Mouse (Mus musculus) CD8-positive naive resting alpha-beta T cell, adult 2 months (primary cell): Measurements from ENCODE around the gene Arpc5.
"Not testable (repeated sequence)": the region's sequence is repeated elsewhere in the genome, so short reads cannot be mapped to it uniquely, and the experiment has no call there.

Experiments
- DNase-seq, 2 experiments: peaks; one replicate each; pipeline ENCODE4 v3.0.0; 2022; ENCODE audit warnings: low read depth in 2 of 2, low spot score in 2 of 2

Arpc5 gene

GRCm38 (mm10) chr1:152779071-152779737 lies 12.9 kb downstream of the Arpc5 start:
- DNase-seq, result peak; percentile 32 to 50

GRCm38 (mm10) chr1:152784620-152785019 lies 18.3 kb downstream of the Arpc5 start:
- DNase-seq, result no peak

- DNase-seq, result not testable (repeated sequence)
Measured at GRCm38 (mm10) chr1:152785446-152785845, 19.1 kb downstream of the Arpc5 start.

- DNase-seq, result no peak
Measured at GRCm38 (mm10) chr1:152786953-152787352, 20.6 kb downstream of the Arpc5 start.

DNA sequence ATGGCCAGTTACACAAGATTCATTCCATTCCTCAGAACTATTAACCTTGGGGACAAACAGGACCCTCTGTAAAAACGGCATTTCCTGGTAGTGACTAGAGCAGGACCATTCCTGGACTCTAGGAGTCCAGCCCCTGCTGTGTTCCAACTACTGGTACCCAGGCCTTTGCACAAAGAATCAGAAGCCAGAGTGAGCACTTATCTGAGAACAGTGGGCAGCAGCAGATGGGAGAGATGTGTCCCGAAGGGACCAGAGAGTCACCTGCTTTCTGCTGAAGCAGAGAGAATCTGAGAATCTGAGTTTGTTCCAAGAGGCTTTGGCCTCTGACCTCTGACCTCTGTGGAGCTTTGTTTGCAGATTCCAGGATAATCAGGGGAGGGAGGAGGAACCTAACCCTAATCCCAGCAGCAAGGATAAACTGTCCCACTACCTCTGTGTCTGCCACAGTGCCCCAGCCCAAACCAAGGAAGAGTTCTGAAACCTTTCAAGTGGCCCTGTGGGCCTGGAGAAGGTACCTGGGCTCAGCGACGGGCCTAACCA lies 21.8 kb downstream of the Arpc5 start:
- DNase-seq, result no peak

- DNase-seq, result peak in 1 of 2 experiments; percentile 21
Measured at GRCm38 (mm10) chr1:152790254-152790653, 23.9 kb downstream of the Arpc5 start.

DNA sequence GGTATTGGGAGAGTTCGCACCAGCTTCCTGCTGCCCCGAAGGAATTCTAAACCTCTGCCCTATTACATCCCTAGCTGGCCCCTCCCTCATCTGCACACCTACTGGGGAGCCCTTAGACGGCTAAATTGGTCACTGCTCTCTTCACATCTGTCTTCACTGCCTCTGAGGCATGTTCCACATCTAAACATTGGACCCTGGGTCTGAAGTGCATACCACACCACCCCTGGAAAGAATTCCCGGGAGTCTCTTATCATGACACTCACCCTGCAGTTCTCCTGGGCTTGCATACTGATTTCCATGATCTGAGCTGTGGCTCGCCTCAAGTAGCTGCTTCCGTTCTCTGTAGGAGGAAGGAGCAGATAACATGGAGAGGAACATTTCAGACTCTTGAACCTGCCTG lies 24.5 kb downstream of the Arpc5 start:
- no peak for DNase-seq

- no peak for DNase-seq
Measured at GRCm38 (mm10) chr1:152791269-152791668, 24.9 kb downstream of the Arpc5 start.

GRCm38 (mm10) chr1:152792736-152793494 lies 26.6 kb downstream of the Arpc5 start:
- DNase-seq, result no peak

GRCm38 (mm10) chr1:152793495-152794130 lies 27.3 kb downstream of the Arpc5 start:
- no peak for DNase-seq

DNA sequence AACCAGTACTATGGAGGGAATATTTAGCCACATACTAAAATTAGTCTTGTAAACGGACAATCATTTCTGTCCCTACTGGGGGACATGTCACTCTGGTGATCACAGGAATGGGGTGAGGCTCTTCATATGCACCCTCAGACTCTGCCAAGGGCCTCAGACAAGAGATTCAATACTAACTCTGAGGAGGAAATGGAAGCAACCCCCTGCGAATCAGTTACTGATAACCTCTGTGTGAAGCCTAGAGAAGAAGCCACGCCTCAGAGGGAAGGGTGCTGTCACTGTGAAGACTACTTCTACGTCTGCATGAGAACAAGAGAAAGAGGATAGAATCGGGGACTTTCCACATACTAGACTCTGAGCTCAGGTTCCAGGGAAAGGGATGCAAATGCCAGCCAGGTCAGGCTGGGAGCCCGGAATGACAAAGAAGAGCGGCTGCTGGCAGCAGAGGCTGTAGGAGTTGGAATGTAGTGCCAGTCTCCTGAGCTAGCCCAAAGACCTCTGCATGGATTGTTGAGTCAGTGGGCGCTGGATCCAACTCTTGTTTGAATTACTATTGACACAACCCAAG lies 29.4 kb downstream of the Arpc5 start:
- no peak for DNase-seq

DNA sequence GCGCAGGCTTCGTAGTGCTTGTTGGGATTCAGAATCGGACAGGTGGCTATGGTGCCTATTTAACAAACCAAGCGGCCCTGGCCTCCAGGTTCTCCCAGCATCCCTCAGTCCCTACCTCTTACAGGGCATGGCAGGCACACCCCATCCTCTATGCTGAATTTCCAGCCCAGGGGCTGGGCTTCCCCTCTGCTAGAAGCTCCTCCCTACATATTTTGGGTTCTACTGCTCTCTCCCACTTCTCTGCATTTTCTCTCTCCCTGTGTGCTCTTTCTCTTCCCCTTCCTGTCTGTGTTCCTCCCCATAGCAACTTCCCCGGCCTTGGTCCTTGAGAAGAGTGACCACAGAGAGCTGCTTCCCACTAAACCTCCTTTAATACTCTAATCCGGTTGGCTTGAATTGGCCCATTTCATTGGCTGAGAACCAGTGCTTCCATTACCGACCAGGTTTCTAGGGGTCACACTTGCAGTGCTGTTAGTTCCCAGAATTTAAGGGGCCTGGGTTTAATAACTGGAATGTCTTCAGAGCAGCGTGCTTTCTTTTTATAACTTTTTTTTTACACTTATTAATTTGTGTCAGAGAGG lies 30.4 kb downstream of the Arpc5 start:
- no peak for DNase-seq

DNA sequence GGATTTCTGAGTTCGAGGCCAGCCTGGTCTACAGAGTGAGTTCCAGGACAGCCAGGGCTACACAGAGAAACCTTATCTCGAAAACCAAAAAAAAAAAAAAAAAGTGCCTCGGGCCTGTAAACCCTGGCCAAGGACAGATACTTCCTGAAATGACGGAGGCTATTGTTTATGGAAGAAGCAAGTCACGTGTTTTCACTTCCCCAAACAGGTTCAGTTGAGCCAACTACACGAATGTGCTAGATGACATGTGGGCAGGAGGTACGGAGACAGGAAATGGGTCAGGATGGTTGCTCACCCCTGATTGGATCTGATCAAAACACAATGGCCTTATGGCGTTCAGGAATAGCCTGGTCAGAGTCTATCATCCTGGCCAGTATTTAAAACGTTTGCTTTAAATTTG lies 31.8 kb downstream of the Arpc5 start:
- DNase-seq, result no peak

GRCm38 (mm10) chr1:152799897-152800296 lies 33.6 kb downstream of the Arpc5 start, which contains the start of gene Ncf2:
Ncf2 (plus strand) TSS chr1:152800194.
- no peak for DNase-seq

DNA sequence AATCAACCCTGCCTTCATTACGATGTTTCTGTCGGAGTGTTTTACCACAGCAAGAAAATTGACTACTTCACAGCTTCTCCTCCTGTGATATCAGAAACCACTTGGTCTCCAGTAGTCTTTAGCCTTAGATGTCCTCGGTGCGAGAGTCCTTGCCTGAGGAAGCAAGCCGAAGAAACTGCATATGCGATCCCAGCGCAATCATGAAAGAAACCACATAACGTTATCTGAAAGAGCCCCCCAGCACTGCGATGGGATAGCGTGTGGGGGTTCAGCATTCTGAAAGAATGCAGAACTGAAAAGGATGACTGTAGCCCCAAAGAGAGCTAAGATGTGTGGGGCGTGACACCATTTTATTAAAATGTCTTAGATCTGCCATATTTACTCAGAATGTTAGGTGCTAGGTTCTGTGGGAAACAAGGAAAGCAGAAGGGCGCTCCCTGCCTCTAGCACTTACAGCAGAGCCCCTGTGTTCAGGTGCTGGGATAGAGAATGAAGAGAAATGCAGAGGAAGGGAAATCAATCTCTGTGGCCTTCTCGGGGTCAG lies 34.4 kb downstream of the Arpc5 start:
- DNase-seq, result no peak

- DNase-seq, result no peak
Measured at GRCm38 (mm10) chr1:152804907-152805306, 38.6 kb downstream of the Arpc5 start.

GRCm38 (mm10) chr1:152807619-152808391 lies 41.5 kb downstream of the Arpc5 start:
- DNase-seq, result no peak

- DNase-seq, result no peak
Measured at GRCm38 (mm10) chr1:152808392-152808680, 42.0 kb downstream of the Arpc5 start.

GRCm38 (mm10) chr1:152809541-152810252 lies 43.4 kb downstream of the Arpc5 start:
- DNase-seq, result no peak
